Mouse (Mus musculus) CD4-positive, CD25-positive, alpha-beta regulatory T cell (primary cell): Measurements from ENCODE around the gene A1bg. TPM values are rescaled to one million over a fixed set of nuclear protein-coding genes. Genes with fewer than 3 reads are reported as not detected.

Experiments used
- polyA plus RNA-seq: library from polyadenylated mRNA; unstranded; fragments of 100-300 nt; shearing (Covaris generic); gene quantifications from one replicate; pipeline ENCODE4 v1.2.1, GENCODE M21; 2017

Gene A1bg
- polyA plus RNA-seq = not detected

GRCm38 (mm10) chr15:60922912-60923311, at the start of gene A1bg:
Gene A1bg (minus strand): TSS chr15:60923012.

GRCm38 (mm10) chr15:60853231-60853999, 69.4 kb downstream of the A1bg start, which contains the start of gene Fam84b:
Gene Fam84b (minus strand): TSS chr15:60853778.

Other genes with a start within 250 kb of the A1bg start
- 8.3 TPM for gene Fam84b, start 69.2 kb downstream of the A1bg start, polyA plus RNA-seq